Mouse (Mus musculus) urinary bladder, postnatal 14 days (tissue): ENCODE measurements at regions not wholly inside any gene's neighbourhood (a gene's known extent, or its start where the extent isn't known, plus 50 kb on each side); places are given as distances from the start of the nearest gene placed in this dataset.

Source experiments
- DNase-seq: peaks from one replicate; pipeline ENCODE4 v3.0.0; 2021; ENCODE audit warnings: low spot score

DNA sequence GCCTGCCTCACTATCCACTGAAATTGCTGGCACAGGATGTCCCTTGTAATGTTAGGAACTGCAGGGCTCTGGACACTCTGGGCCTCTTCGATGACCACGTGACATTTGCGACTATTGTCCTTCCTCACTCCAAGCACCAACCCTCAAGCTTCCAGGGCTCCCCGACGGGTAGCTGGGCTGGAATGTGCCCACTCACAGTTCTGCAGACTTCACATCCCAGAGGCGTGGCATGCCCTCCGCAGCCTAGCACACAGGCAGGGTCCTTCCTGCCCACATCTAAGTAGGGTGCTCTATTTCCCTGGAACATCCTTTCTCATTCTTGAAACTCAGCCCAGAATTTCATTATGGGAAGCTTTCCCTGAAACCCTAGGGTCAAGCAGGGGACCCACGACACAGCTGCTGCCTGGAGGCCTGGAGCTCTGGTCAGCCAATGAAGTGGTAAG lies 95.2 kb upstream of the Spred2 start:
- DNase-seq: no peak

DNA sequence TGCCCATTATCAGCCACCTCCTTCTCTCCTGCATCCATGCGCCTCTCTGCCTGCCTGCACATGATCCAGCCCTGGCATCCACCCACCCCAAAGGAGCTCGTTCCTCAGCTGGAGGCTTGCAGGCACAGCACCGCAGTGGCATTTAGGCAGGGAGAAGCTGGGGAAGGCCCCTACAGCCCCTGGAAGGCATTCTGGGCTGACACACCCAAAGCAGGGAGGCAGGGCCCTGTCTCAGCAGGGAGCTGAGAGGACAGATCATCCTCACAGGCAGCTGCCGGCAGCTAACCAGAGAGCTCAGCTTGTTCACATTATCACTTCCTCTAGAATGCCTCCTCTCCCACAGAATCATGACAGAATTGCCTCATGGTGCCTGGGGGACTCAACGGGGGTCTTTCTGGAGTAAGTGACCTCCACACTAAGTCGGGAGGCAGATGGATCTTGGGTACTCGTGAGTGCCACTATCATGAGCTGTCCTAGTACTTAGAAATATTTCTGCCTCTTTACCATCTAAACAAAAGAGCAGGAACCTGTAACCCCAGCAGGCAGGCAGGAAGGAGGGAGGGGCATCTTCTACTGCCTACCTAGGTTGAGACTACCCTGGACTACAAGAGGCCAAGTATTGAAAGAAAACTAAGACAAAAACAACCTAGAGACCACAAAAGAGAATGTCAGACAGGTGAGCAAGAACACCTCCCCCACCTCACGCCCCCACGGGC lies 94.5 kb upstream of the Spred2 start:
- DNase-seq: no peak

DNA sequence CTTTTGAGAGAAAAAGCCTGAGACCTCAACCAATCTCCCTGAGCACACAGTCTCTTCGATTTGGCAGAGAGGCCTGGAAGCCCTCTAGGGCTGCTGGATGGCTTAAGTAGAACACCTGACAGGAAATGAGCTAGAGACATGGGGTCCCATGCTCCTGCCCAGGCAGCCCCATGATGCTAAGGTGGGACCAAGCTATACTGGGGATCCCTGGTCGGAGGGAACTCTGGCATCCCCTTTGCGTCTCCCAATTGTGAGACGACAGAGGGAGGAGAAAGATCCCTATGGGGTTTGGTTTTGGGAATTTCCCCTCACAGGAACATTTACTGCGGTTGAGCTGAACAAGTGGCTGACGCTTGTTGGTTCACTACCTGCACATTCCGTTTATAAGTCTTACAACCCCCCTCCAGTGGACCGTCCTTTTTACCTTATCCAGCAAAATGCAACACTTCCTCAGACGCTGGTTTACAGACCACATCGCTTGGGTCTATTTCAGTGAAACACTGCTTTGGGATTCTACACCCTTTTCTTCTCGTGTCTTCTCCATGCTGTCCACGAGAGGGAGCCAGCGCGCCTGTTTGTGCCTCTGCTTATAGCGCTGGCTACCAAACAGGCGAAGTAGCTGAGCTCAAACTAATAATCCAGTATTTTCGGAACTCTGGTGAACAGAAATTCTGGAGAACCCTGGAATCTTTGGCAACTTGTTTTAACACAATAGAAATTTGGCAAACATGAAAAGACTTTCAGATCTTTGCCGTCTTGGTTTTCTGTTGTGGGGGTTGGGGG lies 93.7 kb upstream of the Spred2 start:
- DNase-seq: peak; percentile 84

DNA sequence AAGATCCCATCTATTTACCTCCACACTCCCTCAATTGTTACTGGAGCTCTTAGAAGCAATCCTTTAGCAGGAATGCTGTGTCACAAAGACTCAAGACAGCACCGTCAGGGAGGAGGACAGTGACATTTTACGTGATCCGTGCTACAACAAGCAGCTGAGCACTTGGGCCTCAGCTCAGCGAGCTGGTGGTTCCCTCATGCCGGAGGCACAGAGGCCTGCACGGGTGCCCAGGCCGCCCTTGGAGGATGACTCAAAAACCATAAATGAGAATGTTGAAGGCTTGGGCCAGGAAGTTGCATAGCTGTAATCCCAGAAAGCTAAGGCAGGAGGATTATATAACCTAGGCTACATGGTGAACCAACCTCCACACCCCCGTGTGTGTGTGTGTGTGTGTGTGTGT lies 89.6 kb upstream of the Spred2 start:
- no peak for DNase-seq

DNA sequence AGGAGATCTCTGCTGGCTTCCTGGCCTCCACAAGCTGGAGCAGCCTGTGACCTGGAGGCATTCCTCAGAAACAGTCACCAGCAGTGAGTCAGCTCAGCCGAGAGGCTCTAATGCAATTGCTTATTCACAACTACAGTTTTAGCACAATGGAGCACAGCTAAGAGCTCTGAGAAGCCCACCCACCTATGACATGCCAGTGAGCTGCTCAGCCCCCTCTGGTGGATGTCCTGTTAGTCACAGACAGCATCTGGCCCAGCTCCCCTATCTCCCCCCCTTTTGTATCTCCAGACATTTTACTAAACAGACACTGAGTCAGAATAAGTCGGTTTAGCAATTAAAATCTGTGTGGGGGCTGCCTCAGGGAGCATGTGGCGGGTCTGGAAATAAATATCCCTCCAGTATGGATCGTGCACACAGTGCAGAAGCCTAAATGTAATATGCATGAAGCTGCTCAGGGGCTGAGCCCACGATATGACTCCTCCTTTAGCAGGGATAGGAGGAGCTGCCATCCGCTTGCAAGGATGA lies 88.9 kb upstream of the Spred2 start:
- DNase-seq: peak; percentile 28

DNA sequence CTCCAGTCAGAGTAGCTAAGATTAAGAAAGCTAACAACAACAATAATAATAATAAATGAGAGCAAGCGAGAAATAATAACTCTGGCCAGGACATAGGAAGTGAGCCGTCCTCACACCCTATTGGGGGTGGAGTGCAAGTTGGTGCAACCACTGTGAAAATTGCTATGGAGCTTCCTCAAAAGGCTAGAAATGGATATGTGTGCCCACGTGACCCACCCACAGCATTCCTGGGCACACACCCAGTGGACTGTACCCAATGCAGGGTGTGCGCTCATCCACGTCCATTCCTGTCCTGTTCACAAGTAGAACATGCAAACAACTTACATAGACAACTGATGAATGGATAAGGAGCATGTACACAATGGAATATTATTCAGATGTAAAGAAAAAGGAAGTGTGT lies 85.2 kb upstream of the Spred2 start:
- no peak for DNase-seq

DNA sequence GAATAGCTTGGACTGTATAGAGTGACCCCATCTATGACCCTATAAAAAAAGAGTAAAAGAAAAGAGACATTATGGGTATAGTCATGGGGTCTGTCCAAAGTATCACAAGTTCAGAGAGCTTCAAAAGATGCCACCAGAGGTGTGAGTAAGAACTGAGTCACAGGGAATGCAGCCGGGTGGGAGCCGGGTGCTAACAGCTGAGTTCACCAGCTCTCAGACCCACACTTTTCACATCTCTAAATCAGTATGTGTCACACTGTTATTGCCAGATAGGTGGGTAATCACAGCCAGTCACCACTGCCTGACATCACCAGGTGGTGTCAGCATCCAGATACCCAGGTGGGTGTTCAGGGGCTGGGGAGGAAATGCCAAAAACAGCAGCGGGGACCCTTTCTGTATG lies 81.1 kb upstream of the Spred2 start:
- no peak for DNase-seq

DNA sequence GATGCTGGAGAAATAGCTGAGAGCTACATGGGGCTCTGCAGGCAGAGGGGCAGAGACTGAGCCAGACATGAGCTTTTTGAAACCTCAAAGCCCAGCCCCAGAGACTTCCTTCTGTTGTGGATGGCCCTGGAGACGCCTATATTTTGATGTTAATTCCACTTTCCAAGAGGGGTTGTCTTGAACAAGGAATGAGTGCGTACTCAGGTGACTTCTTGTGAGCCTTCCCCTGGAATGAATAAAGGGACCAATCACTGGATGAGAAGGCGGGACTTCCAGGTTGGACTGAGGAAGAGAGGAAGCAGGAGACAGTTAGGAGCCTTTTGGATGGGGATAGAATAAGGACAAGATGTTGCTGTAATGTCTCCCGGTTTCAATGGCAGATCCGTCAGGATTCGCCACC lies 76.3 kb upstream of the Spred2 start:
- no peak for DNase-seq

DNA sequence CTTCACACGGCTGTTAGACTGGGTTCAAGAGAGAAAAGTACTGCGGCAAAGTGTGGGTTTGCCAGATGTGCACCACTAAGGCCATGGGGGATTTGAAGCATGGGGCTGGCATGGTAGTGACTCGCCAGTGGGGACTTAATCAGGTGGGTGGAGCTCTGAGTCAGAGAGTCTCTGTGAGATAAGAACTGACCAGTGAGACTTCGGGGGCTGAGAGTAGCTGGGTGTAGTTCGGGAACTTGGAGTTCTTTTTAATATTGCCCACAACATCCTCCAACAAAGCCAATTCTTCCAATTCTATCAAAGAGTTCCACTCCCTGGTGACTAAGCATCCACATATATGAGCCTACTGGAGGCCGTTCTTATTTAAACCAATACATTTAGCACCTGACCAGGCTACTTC lies 75.8 kb upstream of the Spred2 start:
- no peak for DNase-seq

DNA sequence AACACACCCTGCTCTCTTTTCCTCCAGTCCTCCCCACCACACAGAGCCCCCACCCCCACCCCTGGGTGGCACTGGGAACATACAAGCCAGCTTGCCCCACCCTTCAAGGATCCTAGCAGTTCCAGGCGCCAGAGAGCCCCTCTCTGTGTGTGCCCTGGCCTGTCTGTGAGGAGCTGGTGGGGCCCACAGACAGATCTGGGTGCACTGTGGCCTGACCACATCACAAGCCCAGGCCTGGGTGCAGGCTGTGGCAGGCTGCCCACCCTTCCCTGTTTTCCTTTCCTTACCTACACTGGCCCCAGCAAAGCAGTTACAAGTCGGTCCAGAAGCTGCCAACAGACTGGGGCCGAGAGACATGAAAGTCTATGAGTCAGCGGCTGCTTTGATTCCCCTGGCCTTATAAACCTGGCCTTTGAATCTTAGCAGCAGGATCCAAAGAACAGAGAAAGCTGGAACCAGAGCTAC lies 74.8 kb upstream of the Spred2 start:
- DNase-seq: peak; percentile 78

DNA sequence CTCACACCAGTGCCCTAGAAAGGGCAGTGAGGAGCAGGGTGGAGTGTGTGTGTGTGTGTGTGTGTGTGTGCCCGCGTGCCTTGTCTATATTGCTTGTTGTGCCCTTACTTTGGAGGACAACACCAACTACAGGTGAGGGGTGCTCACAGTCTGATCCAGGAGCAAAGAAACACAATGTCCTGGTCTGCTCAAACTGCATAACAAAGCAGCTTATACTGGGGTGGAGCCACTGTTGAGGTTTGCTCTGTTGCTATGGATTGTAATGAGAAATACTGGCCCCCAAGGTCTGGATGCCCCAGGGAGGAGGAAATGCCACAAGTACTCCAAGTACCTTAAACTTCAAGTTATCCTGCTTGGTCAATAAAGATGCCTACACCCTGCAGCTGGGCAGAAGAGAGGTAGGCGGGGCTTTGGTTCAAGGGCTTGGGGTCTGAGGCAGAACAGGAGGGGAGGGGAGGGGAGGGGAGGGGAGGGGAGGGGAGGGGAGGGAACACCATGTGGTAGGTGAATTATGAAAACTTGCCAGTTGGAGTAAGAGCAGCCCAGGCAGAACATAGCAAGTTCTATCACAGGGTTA lies 74.2 kb upstream of the Spred2 start:
- no peak for DNase-seq

DNA sequence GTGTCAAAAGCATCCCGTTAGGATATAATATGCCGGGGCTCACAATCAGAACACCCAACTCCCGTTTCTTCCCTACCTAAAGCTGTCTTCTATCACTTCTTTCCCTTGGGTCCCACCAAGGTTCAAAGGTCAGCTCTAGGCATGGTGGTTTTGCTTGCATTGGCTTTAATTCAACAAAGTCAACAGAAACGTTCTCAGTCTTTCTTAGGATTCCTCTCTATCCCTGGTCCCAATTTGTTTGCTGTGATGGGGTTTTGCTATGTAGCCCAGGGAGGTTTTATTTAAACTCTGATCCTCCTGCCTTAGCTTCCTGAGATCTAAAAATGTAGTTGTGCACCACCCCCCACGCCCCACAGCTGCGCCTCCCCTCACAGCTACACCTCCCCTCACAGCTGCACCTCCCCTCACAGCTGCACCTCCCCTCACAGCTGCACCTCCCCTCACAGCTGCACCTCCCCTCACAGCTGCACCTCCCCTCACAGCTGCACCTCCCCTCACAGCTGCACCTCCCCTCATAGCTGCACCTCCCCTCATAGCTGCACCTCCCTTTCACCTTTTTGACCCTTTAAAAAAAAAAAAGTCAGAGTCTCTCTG lies 73.1 kb upstream of the Spred2 start:
- DNase-seq: no peak

DNA sequence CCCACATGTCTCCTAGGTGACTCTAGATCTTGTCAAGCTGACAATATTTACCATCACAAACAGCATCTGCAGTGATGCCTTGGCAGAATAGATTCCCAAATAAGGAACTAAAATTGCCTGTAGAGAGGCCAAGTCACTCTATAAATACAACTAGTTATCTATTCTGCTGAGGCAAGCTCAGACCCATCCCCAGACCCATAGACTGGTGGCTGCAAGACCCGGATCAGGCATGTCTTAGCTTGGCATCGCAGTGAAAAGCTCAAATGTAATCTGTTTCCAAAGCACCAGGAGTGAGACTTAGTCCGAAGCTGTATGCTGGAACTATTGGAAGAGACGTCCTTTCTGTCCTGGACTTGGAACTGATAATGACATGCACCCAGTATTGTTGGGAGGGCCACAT lies 62.6 kb upstream of the Spred2 start:
- peak; percentile 34 for DNase-seq

DNA sequence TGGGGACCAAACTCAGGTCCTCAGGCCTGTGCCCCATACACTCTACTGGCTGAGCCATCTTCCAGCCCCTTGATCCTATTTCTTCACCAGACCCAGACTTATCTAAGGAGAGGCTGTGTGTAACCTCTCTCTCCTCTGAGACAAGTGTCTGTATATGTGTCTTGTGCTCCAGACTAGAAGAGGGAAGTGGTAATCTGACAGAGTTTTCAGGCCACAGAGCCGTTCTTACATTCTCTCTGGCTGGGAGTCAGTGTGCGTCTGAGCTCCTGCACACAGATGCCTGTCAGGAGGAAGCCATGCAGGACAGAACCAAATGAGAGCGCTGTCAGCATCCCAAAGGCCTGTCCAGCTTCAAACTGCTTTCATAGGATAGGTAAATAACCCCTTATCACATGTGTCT lies 60.8 kb upstream of the Spred2 start:
- DNase-seq: no peak

DNA sequence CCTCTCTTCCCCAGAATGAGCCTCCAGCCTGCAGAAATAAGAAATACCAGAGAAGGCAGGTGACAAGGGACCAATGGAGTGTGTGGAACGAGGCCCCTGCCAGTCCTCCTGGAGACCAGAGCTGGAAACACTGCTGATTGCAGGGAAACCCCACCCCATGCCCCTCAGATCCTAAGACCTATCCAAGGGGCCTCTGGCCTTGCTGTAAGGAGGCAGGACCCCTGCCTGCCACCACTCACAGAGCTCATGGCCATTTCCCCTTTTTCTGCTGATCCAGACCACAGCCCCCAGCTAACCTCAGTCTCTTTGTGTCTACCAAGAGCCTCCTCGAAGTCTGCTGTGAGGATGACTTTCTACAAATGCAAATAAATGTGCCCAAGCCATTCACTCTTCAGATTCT lies 57.9 kb upstream of the Spred2 start:
- no peak for DNase-seq

DNA sequence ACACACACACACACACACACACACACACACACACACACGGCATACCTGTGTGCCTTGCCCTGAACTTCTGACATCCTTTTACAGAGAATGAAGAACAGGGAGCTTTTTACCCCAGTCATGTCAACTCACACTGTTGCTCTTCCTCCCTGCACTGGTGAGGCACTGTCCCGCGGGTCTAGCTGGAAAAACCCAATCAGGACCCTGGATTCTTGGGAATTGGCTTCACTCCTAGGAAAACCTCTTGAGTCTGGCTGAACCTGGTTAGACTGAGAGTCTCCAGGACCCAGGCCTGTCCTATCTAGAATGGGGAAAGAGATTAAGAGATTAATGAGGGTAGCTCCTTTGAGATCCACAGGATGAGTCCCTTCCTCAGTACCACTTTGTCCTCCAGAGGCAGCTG lies 54.5 kb upstream of the Spred2 start:
- no peak for DNase-seq

DNA sequence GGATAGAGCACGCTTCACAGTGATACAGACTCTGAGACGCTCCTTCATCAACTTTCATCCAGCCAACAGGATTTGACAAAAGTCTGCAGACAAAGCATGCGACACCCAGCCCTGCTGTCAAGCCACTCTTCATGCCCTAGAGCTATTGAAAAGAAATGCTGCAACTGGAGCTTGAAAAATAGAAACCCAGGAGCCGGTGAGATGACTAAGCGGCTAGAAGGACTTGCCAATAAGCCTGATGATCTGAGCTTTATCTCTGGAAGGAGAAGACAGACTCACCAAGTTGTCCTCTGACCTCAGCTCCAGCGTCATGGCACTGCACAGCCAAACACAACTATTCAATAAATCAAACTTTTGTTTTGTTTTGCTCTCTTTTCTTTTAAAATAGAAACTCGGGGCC lies 54.0 kb upstream of the Spred2 start:
- no peak for DNase-seq

DNA sequence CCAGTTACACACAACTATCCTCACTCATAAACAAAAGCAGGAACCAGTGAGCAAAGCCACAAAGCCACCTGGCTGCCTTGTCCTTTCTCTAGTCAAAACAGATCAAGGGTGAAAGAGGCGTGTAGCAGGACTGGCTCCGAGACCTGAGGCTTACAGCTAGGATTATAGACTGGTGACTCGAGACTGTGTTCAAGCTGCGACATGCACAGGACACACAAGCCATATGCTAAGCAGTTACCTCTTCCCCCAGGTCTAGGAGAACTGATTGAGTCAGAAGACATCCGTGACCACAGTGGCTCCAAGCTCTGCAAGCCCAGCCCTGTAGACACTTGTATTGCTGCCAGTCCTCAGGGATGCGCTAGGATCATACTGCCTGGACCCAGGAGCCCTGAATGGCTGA lies 50.4 kb upstream of the Spred2 start:
- peak; percentile 58 for DNase-seq
